Mouse (Mus musculus) CD4-positive naive resting alpha-beta T cell, adult 57 days (primary cell): Measurements from ENCODE around the gene Ldlrad1. TPM values are rescaled to one million over a fixed set of nuclear protein-coding genes. Genes with fewer than 3 reads are reported as not detected.

ENCODE experiments used
- total RNA-seq: library from RNA; stranded (reverse); gene quantifications from one replicate; pipeline ENCODE4 v1.2.4, GENCODE M21; 2023

Gene Ldlrad1
- total RNA-seq: 1.1 TPM

DNA sequence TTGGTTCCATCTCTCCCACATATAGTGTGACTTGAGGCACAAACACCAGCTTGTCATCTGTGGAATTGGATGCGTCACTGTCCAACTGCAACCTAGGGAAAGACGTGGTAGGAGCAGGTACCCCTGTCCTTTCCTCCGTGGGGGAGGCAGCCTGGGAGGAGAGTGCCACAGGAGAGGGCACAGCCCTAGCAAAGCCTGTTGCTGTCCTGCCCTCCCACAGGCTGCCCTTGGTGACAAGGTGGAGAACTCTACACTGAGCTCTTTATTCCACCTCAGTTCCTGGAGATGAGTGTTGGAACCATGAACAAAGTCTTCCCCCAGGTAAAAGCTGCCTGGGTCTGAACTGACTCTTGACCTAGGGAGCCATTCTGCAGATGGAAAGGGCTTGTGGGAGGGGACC is at the start of gene Ldlrad1:
Gene Ldlrad1 (plus strand): TSS at position 301 of the 400 bp plus-strand sequence.

GRCm38 (mm10) chr4:107178182-107178829 is 30.7 kb upstream of the Ldlrad1 start, which contains the start of gene Tmem59:
TSS of gene Tmem59 (plus strand) at chr4:107178399.

DNA sequence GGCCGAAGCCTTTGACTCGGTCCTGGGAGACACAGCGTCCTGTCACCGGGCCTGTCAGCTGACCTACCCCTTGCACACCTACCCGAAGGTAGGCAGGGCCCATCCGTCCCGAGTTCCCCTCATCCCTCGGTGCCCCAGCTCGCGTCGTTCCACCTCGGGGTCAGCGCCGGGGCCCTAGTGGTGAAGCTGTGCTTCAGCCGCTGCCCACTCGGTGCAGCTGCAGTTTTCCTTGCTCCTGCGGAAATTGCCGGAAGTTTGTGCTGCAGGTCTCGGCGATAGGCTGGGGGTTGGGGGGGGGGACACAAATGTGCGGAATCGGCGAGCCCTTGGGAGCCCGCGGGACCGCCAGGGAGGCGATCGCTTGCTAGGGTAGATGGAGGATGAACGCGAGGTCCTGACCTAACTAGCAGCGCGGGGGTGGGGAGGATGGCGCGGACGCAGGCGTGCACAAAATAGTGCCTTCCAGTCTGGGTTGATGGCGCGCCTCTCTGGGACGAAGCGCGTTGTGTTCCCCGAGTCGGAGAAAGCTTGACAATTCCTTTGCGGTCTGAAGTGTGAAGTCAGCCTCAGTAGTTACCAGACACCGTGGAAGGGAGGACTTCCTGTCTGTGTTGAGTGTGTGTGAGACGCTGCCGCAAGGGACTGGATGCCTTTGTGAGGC is 30.0 kb upstream of the Ldlrad1 start, which contains the start of gene Tceanc2:
Gene Tceanc2 (minus strand): TSS at position 287 of the 661 bp plus-strand sequence.

DNA sequence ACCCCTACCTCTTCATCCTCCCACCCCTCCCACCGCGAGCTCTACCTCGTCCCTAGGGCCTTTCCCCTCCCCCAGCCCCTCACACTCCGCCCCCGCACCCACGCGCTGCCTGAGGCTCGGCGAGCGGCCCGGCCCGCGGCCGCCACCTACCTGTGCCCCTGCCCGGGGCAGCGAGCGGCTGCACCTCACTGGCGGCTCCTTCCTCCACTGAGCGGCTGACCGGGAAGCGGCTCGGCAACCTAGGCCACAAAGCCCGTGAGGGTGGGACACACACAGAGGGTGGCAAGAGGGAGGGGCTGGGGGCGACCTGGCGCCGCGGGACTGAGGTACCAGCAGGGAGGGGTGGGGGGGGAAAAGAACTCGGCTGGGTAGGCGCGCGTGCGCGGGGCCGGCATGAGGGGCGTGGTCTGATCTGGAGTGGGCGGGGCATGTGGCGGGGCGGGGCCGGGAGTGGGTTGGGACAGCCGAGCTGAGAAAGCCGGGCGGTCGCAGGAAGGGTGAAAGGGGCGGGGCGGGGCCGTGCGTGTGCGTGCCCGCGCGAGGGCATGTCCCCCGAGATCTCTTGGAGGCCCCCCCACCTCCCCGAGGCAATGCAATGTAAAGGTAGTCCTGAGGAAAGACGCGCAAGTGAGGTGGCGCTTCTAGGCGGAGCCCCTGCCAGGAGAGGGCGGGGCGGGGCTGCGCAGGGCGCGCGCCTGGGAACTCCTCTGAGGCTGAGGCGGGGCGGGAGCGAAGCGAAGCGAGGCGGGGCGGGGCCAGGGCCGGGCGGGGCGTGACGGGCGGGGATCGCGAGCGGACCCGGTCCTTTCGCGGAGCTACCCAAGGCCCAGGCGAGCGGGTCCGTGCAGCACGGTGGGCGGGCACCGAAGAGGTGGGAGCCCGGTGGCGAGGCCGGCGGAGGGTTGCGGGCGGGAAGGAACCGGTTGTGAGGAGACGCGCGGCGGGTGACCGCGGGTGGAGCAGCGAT is 44.4 kb downstream of the Ldlrad1 start, which contains the start of the genes Lrrc42 and Hspb11:
Gene Lrrc42 (minus strand): TSS at position 408 of the 967 bp plus-strand sequence.
Gene Hspb11 (plus strand): TSS at position 469 of the 967 bp plus-strand sequence.

Other genes with a start within 250 kb of the Ldlrad1 start
- gene Mrpl37, start 142.3 kb upstream of the Ldlrad1 start, total RNA-seq: 66.4 TPM
- gene Cyb5rl, start 142.2 kb upstream of the Ldlrad1 start, total RNA-seq: 16.5 TPM
- not detected for gene Cdcp2, start 112.3 kb upstream of the Ldlrad1 start, total RNA-seq
- 131 TPM for gene Tmem59, start 30.8 kb upstream of the Ldlrad1 start, total RNA-seq
- 44.0 TPM for gene Tceanc2, start 30.1 kb upstream of the Ldlrad1 start, total RNA-seq
- 51.1 TPM for gene Lrrc42, start 44.4 kb downstream of the Ldlrad1 start, total RNA-seq
- 46.9 TPM for gene Hspb11, start 44.4 kb downstream of the Ldlrad1 start, total RNA-seq
- gene Dio1, start 98.0 kb downstream of the Ldlrad1 start, total RNA-seq: not detected
- 38.7 TPM for gene Yipf1, start 105.2 kb downstream of the Ldlrad1 start, total RNA-seq
- 8.8 TPM for gene Ndc1, start 158.6 kb downstream of the Ldlrad1 start, total RNA-seq
- gene Glis1, start 225.4 kb downstream of the Ldlrad1 start, total RNA-seq: 1.5 TPM